Mouse (Mus musculus) 3T3-L1 (cell line): ENCODE results near the gene Scgb1b15.
"Not testable (repeated sequence)": the region's sequence is repeated elsewhere in the genome, so short reads cannot be mapped to it uniquely, and the experiment has no call there.

ENCODE experiments used
- DNase-seq: peaks from one replicate; pipeline ENCODE4 v3.0.0-alpha.2; 2015; ENCODE audit warnings: low read depth, low spot score

The Scgb1b15 gene

DNA sequence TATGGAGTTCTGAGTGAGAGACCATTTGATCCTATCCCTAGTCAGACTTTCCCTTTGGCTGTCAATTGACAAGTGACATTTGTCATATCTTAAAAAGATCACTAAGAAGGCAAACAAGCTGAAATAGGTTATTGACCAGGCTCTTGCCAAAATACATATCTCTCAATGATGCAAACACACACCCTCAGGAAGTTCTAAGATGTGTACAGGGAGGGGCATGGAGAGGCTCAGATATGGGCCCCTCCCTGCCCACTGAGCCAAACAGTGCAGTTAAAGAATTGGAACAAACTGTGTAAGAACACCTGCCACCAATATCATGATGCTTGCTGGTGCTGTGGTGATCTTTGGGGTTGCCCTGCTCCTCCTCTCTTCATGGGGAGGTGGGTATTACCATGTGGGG, at the start of gene Scgb1b15:
Gene Scgb1b15, plus strand, starts transcription at position 301 of the 400 bp plus-strand sequence.
- DNase-seq = not testable (repeated sequence)

DNA sequence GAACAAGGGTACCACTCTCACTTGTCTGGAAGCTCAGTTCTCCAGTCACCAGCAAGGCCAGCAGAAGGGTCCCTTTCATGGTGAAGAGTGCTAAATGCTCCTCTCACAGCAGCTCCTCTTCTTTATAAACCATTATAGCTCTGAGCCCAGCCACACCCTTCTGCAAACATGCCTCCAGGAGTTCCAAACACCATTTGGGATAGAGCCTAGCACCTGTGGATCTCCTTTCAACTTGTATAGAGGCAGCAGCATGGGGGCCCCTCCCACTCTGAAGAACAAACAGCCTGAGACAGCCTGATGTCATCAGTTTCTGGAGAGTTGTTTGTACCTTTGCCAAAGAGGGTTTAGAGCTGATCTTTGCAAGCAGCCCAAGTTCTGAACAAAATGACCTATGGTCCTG, 6.8 kb upstream of the Scgb1b15 start, which contains the start of gene Scgb2b15:
Gene Scgb2b15, minus strand, starts transcription at position 101 of the 400 bp plus-strand sequence.
- not testable (repeated sequence) for DNase-seq
